Mouse (Mus musculus): ENCODE measurements at regions not wholly inside any gene's neighbourhood (a gene's known extent, or its start where the extent isn't known, plus 50 kb on each side); places are given as distances from the start of the nearest gene placed in this dataset.

DNA sequence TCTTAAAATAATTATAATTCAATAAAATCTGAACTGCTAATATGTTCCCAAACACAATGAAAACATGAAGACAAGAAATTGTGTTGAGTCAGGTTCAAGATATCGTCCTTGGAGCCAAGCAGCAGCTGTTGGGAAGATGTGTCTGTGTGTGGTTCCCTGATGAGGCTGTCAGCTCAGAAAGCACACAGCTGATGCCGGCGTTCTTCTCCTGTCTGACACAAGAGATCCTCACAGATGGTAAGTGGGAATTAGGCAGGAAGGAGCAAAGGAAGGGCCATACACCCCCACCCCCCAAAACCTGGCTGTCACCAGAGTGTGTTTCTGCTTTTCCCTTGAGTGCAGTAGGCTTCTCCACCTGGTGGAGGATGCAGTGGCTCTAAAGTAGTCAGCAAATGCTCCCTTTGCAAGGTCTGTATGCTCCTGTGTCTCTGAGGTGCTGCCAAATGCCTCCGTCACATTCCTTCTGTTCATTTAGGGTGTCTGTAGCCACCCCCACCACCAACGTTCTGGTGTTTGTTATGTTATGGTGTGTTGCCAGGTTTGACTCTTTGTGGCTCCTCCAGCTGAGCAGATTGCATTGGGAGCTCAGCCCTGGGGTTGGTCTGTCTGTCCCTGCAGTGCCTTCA is 188.9 kb upstream of the Npy start:
- in situ Hi-C loops (cut with MboI; ENCODE audit: low sequenced_read_pairs), result no loop called here

DNA sequence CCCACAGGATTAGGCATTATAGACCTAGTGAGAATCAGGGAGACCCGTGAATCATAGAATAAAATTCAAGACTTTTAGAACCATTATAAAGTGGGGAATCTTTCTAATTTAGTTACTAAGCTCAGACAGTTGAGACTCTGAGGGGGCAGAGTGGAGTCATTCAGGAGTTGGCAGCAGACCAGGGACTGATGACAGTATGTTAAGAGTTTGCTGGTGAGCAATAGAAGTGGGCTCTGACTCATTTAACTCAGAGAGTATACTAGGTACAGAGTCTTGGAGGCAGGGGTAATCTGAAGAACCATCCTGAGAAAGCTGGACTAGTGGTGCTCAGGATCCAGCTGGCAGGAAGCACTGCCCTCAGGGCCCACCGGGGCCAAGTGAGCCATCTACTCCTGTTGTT is 184.9 kb upstream of the Npy start:
- in situ Hi-C loops (cut with MboI; ENCODE audit: low sequenced_read_pairs), result no loop called here

- in situ Hi-C loops (cut with MboI; ENCODE audit: low sequenced_read_pairs), result no loop called here
Observed at GRCm38 (mm10) chr6:49641256-49641655, 181.3 kb upstream of the Npy start.

- in situ Hi-C loops (cut with MboI; ENCODE audit: low sequenced_read_pairs), result no loop called here
Observed at GRCm38 (mm10) chr6:49654541-49655130, 167.9 kb upstream of the Npy start.

DNA sequence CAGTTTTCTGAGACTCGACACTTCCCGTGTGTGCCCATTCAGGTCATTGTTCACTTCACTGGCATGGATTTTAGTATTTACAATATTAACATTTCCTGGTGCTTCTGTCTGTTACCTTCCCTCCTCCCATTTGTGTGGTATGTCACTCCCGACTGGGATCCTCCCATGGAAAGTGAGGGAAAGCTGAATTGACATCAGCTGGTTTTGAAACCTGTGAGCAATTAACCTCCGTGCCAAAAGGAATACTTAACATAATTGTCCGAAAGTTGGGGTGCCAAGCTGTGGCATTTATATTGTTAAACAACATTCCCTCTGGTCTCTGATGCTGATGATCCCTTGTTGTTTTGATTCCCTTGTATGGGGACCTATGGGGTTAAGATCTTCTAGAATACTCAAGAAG is 167.3 kb upstream of the Npy start:
- in situ Hi-C loops (cut with MboI; ENCODE audit: low sequenced_read_pairs), result no loop called here

GRCm38 (mm10) chr6:49656359-49657280 is 165.9 kb upstream of the Npy start:
- in situ Hi-C loops (cut with MboI; ENCODE audit: low sequenced_read_pairs), result no loop called here

DNA sequence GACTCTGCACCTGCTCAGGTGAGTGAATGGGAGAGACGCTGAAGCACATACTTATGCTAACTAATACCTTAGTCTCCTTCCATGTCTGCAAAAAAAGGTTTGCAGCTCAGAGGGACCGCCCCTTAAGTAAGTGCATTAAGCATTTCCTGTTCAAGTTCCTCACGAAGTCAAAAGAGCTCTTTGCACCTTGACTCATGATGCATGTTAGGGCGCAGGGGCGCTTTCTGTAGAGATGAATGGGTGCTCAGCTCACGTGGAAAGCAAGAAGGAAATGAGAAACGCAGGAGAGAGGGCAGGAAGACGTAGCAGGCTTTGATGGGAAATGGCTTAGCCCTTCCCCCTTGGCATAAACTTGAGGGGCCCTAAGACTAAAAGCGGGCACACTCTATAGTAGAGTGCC is 164.5 kb upstream of the Npy start:
- in situ Hi-C loops (cut with MboI; ENCODE audit: low sequenced_read_pairs), result no loop called here

DNA sequence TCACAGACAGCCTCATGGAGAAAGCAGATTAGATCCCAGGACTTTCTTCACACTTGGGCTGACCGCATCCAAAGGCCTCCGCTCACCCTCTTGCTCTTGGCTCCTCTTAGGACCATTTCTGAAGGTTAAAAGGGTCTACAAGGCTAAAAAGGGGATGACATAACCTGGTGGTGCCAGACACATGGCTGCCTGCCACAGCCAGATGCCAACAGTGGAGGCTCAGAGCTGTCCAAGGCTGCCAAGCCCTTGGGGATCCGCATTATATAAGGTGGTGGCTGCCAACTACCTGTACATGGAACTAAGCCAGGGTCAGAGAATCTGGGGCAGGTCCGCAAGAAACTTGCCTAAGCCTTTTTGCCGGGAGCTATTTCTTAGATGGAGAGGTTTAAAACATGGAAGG is 151.5 kb upstream of the Npy start:
- in situ Hi-C loops (cut with MboI; ENCODE audit: low sequenced_read_pairs), result no loop called here

GRCm38 (mm10) chr6:49671912-49672311 is 150.6 kb upstream of the Npy start:
- in situ Hi-C loops (cut with MboI; ENCODE audit: low sequenced_read_pairs), result no loop called here

DNA sequence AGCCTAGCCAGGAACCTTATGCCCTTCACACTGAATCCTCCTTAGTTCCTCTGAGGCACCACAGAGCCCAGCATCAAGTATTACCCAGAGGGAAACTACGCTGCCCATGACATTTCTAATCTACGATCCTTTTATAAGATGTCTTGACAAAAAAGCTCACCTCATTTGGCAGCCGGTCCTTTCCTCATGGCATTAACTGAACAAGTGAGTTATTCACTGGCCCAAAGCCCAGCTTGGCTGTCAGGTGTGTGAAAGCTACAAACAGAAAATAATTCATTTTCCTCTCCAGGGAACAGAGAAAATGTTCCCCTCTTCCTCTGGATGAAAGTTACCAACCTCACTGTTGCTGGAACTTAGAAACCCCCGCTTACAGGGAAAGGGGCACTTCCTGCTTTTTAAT is 135.7 kb upstream of the Npy start:
- in situ Hi-C loops (cut with MboI; ENCODE audit: low sequenced_read_pairs), result no loop called here

GRCm38 (mm10) chr6:49692032-49692539 is 130.4 kb upstream of the Npy start:
- in situ Hi-C loops (cut with MboI; ENCODE audit: low sequenced_read_pairs), result no loop called here

DNA sequence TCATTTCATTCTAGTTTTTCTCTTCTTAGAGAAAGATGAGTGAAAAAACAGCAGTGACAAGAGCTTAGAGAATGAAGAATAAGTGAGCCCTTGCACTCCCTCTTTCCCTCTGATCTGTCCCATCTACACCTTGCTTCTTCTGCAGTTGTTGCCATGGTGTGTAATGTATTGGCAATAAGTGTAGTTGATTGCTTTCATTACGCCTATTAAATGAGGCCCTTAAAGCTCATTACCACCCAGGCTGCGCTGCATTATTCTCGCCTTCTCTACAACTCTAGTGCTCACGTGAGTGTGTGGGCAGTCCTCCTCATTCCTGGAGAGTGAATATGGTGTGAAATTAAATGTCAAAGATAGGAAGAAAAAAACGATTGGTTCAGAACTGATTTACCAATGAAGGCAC is 127.7 kb upstream of the Npy start:
- in situ Hi-C loops (cut with MboI; ENCODE audit: low sequenced_read_pairs), result no loop called here

DNA sequence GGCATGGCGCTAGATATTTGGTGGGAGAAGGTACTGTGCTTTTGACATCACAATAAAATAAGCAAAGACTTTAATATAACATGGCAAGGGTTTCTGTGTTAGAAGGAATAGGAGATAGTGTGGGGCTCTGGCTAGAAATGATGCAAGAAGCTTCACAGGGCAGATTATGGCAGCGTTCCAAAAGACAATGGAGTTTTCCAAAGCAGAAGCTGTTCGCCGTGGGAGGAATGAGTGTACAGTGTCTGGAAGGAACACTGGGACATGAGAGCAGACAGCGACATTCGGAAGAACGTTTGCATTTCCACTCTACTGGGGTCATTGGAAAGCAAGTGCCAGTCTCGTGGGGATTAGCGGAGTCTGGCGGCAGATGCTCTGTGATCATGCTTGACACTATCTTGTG is 125.5 kb upstream of the Npy start:
- in situ Hi-C loops (cut with MboI; ENCODE audit: low sequenced_read_pairs), result no loop called here

- in situ Hi-C loops (cut with MboI; ENCODE audit: low sequenced_read_pairs), result no loop called here
Observed at GRCm38 (mm10) chr6:49701453-49701852, 121.1 kb upstream of the Npy start.

DNA sequence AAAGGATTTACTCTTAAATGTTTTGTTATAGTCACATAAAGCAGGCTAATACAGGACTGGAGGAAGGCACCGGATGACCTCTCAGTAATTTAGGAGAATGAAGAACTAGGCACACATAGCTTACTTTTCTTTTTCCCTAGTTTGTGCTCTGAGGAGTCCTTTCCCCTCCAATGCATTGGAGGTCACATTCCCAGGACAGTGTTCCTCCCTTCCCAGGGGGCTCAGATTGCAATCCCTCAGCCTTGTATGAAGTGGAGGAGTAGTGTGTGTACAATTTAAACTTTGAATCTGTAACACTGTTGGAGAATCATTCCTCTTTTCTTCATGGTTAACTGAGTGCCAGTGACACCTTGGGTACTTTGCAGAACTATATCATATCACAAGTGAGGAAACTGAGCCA is 109.5 kb upstream of the Npy start:
- in situ Hi-C loops (cut with MboI; ENCODE audit: low sequenced_read_pairs), result no loop called here

GRCm38 (mm10) chr6:49716520-49716919 is 106.0 kb upstream of the Npy start:
- in situ Hi-C loops (cut with MboI; ENCODE audit: low sequenced_read_pairs), result no loop called here

- in situ Hi-C loops (cut with MboI; ENCODE audit: low sequenced_read_pairs), result no loop called here
Observed at GRCm38 (mm10) chr6:49716945-49717344, 105.6 kb upstream of the Npy start.

DNA sequence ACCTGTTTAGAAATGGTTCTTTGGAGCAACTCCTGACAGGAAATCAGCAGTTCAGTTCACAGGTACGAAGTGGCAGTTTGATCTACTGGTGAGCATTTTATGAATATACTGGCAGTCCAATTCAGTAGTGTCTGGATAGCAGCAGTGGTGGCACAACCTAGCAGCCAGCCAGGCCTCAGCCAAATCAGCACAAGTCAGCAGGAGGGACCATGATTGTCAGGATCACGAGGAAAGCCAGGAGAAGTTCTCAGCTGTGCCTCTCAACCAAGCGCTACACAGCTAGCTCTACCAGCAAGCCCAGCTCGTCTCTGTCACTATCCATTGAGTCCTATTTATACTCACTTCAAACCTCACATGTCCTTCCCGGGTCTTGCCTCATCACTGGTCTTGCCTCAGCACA is 89.3 kb upstream of the Npy start:
- in situ Hi-C loops (cut with MboI; ENCODE audit: low sequenced_read_pairs), result no loop called here

GRCm38 (mm10) chr6:49743157-49743556 is 79.4 kb upstream of the Npy start:
- in situ Hi-C loops (cut with MboI; ENCODE audit: low sequenced_read_pairs), result no loop called here

GRCm38 (mm10) chr6:49745301-49745700 is 77.2 kb upstream of the Npy start:
- in situ Hi-C loops (cut with MboI; ENCODE audit: low sequenced_read_pairs), result no loop called here

DNA sequence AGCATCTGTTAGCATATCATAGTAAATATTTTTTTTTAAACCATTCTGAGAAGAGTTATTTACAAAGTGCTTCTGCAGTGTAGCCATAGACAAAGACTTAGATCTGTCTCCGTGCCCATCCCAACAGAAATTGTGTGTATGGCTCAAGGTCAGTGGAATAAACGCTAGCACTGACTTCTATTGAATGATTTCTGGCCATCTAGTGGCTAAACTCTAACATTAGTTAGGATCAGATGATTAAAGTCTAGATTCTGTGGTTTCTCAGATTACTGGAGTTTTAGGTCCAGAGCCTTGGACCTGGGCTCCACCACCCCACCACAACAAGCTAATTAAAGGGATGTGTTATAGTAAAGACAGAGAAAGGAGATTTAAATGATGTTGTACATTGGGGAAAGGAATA is 72.0 kb upstream of the Npy start:
- in situ Hi-C loops (cut with MboI; ENCODE audit: low sequenced_read_pairs), result no loop called here

DNA sequence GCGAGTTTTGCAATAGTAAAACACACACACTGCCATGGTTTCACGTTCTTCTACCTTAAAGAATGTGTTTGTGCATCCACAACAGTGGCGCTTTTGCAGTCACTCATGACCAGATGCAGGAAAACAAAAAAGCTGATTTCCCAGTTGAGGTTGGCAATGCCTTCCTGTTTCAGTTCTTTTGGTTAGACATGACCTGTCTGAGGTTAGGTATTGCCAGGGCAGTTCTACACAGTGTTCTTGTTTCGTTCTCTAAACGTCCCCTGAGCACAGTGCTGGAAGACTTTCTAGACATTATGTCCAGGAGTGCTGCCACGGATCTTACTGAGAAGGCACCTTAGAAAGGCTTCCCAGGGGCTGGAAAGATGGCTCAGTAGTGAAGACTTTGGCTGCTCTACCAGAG is 62.9 kb upstream of the Npy start:
- in situ Hi-C loops (cut with MboI; ENCODE audit: low sequenced_read_pairs), result no loop called here
